Mouse (Mus musculus) limb, embryonic 15.5 days (tissue): ENCODE data around the gene Aftph. TPM values are rescaled to one million over a fixed set of nuclear protein-coding genes. Genes with fewer than 3 reads are reported as not detected.
A peak's percentile ranks its signal among the peaks of the same experiment; 100 is the strongest.
"Not testable (repeated sequence)": the region's sequence is repeated elsewhere in the genome, so short reads cannot be mapped to it uniquely, and the experiment has no call there.

Experiments
- ATAC-seq: fragments of 200-750 bp; cut with Nextera tagmentation; 2 replicates; pipeline ENCODE4 v1.8.0; 2017; ENCODE audit warnings: low read depth, moderate TSS enrichment; ENCODE audit not compliant: insufficient number of reproducible peaks, low FRiP score, low TSS enrichment
- H3K27ac ChIP-seq: fragments of 300-500 bp; sonication (generic); 2 replicates; pipeline ENCODE4 v1.5.1; 2015; ENCODE audit warnings: moderate library complexity, mild to moderate bottlenecking, inconsistent platforms
- H3K27me3 ChIP-seq: fragments of 300-500 bp; sonication (generic); 2 replicates; pipeline ENCODE4 v1.6.1; 2015; ENCODE audit warnings: inconsistent platforms
- H3K36me3 ChIP-seq: fragments of 300-500 bp; sonication (generic); 2 replicates; pipeline ENCODE4 v1.6.1; 2015; ENCODE audit warnings: inconsistent platforms
- H3K4me1 ChIP-seq: fragments of 300-500 bp; sonication (generic); 2 replicates; pipeline ENCODE4 v1.6.1; 2015; ENCODE audit warnings: inconsistent platforms
- H3K4me2 ChIP-seq: fragments of 300-500 bp; sonication (generic); 2 replicates; pipeline ENCODE4 v1.6.1; 2015; ENCODE audit warnings: mild to moderate bottlenecking, inconsistent platforms
- H3K4me3 ChIP-seq: fragments of 300-500 bp; sonication (generic); 2 replicates; pipeline ENCODE4 v1.5.1; 2015; ENCODE audit warnings: mild to moderate bottlenecking, inconsistent platforms
- H3K9ac ChIP-seq: fragments of 300-500 bp; sonication (generic); 2 replicates; pipeline ENCODE4 v1.6.1; 2015; ENCODE audit warnings: inconsistent platforms
- H3K9me3 ChIP-seq: fragments of 300-500 bp; sonication (generic); 2 replicates; pipeline ENCODE4 v1.6.1; 2016; ENCODE audit warnings: inconsistent platforms
- WGBS: fragments of 180-500 bp; shearing (Covaris S2); methylation state at CpG from one replicate; pipeline ENCODE4 v1.1.7; 2015; 5-methylcytosine and 5-hydroxymethylcytosine counted together
- polyA plus RNA-seq: library from polyadenylated mRNA; unstranded; fragments of >200 nt; fragmentation: Nextera tagmentation; extraction: Ambion mirVana; gene quantifications from 2 replicates; pipeline ENCODE4 v1.2.1, GENCODE M21; 2015

The Aftph gene
- polyA plus RNA-seq, 1 experiment from 2014 or later = 22.6 TPM

DNA sequence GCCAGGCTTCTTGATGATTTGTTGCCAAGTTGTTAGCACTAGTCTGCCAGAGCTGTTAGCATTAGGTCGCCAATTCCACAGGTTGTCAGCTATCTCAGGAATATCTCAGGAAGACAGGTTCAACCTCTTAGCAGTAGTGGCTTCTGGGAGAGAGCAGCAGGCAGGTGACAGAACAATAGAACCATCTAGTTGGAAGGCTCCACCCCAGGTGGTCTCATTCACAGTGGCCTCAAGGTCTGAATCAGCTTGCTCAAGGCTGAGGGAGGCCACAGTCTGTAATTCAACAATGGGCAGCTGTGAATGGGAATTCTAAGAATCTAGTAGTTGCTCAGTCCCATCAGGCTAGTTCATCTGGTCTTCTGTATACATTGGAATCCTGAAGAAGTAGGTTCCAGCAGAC lies 31.3 kb upstream of the Aftph start:
- Histone ChIP-seq H3K27me3 (no peaks in the 10 kb centered on the region), H3K4me3 (no peak overlapping the region), H3K36me3 (no peaks in the 10 kb centered on the region), H3K4me2 (no peak overlapping the region), H3K27ac (no peak overlapping the region), H3K9ac (no peak overlapping the region), H3K4me1 (no peaks in the 10 kb centered on the region; the same call in 1 of the 2 replicates), H3K9me3 (no peaks in the 10 kb centered on the region)
- 52% methylated on average over 1 of the region's 1 CpGs for WGBS
- ATAC-seq = no peak

GRCm38 (mm10) chr11:20771827-20772226 lies 30.4 kb upstream of the Aftph start:
- H3K4me2 ChIP-seq, H3K4me3 ChIP-seq, H3K36me3 ChIP-seq, H3K9me3 ChIP-seq, H3K9ac ChIP-seq, H3K27ac ChIP-seq, H3K4me1 ChIP-seq, ATAC-seq, H3K27me3 ChIP-seq: not testable (repeated sequence)
- WGBS = 36% methylated on average over 9 of the region's 9 CpGs

DNA sequence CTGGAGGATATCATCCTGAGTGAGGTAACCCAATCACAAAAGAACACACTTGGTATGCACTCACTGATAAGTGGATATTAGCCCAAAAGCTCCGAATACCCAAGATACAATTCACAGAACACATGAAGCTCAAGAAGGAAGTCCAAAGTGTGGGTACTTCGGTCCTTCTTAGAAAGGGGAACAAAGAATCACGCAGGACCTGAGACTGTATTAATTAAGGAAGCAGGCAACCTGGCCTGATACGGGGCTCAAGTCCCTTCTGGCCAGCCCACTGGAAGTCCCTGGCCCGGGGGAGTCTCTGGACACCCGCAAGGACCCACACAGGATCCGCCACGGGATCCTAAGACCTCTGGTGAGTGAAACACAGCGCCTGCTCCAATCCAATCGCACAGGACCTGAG lies 20.6 kb upstream of the Aftph start:
- not testable (repeated sequence) for H3K9ac ChIP-seq, H3K4me3 ChIP-seq, H3K4me1 ChIP-seq, ATAC-seq, H3K4me2 ChIP-seq, H3K36me3 ChIP-seq, H3K27me3 ChIP-seq, H3K27ac ChIP-seq, H3K9me3 ChIP-seq
- WGBS = 91% methylated on average over 10 of the region's 10 CpGs

DNA sequence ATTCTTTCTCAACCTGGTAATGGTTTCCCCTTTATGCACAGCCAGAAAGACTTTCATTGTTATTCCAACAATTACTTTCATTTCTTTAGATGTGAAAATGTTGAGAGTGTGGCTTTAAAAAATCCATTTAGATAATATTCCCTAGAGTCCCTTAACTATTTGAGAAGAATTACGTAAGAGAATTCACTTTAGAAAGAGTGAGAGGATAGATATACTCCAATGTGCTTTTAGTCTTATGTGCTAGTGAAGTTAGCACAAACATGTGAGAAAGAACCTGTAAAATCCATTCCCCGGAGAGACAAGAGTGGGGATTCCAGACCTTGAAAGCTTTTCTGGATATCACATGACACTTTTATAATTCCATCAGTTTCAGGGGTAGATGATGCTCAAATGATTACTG lies 9.2 kb upstream of the Aftph start:
- Histone ChIP-seq H3K27me3 (no peaks in the 10 kb centered on the region), H3K4me3 (no peak overlapping the region), H3K36me3 (no peaks in the 10 kb centered on the region), H3K4me2 (no peak overlapping the region), H3K9me3 (0 out of 2 replicates have a peak, but pooled peaks cover 6% of the 10 kb centered on the region), H3K4me1 (no peaks in the 10 kb centered on the region), H3K27ac (no peak overlapping the region), H3K9ac (no peak overlapping the region)
- no peak for ATAC-seq
- WGBS = 71% methylated on average over 2 of the region's 2 CpGs

- Histone ChIP-seq H3K27ac (no peak overlapping the region), H3K36me3 (no peaks in the 10 kb centered on the region), H3K4me3 (no peak overlapping the region), H3K9ac (no peak overlapping the region), H3K4me2 (no peak overlapping the region), H3K27me3 (no peaks in the 10 kb centered on the region), H3K4me1 (no peaks in the 10 kb centered on the region; the same call in 1 of the 2 replicates), H3K9me3 (no peaks in the 10 kb centered on the region)
- ATAC-seq = no peak
Measured at GRCm38 (mm10) chr11:20743353-20743752, 2.0 kb upstream of the Aftph start.

- Histone ChIP-seq H3K9me3 (no peaks in the 10 kb centered on the region), H3K36me3 (no peaks in the 10 kb centered on the region), H3K9ac (no peak overlapping the region; the same call in 1 of the 2 replicates), H3K4me2 (peak overlapping the region; percentile 86), H3K27me3 (no peaks in the 10 kb centered on the region), H3K4me3 (peak overlapping the region; percentile 99), H3K4me1 (no peaks in the 10 kb centered on the region; the same call in 1 of the 2 replicates), H3K27ac (peak overlapping the region; percentile 94)
- no peak for ATAC-seq
- WGBS = under 1% methylated on average over 9 of the region's 9 CpGs
Measured at GRCm38 (mm10) chr11:20742361-20742897, 1.0 kb upstream of the Aftph start.

- Histone ChIP-seq H3K9ac (peak overlapping the region; percentile 81), H3K4me1 (no peaks in the 10 kb centered on the region; the same call in 1 of the 2 replicates), H3K9me3 (no peaks in the 10 kb centered on the region), H3K27ac (peak overlapping the region; percentile 94), H3K27me3 (no peaks in the 10 kb centered on the region), H3K4me3 (peak overlapping the region; percentile 99), H3K36me3 (no peaks in the 10 kb centered on the region; the same call in 1 of the 2 replicates), H3K4me2 (peak overlapping the region; percentile 86)
- WGBS = under 1% methylated on average over 54 of the region's 56 CpGs
- peak; percentile 48; the same call in 1 of the 2 replicates for ATAC-seq
Measured at GRCm38 (mm10) chr11:20740481-20741200, 748 bp downstream of the Aftph start.

GRCm38 (mm10) chr11:20734066-20734465 lies 7.3 kb downstream of the Aftph start:
- 51% methylated on average over 3 of the region's 3 CpGs for WGBS
- Histone ChIP-seq H3K27ac (no peak overlapping the region), H3K4me3 (no peak overlapping the region), H3K4me1 (peaks cover 13% of the 10 kb centered on the region), H3K27me3 (no peaks in the 10 kb centered on the region), H3K9ac (no peak overlapping the region), H3K4me2 (no peak overlapping the region), H3K36me3 (no peaks in the 10 kb centered on the region; the same call in 1 of the 2 replicates), H3K9me3 (no peaks in the 10 kb centered on the region)
- ATAC-seq = no peak

DNA sequence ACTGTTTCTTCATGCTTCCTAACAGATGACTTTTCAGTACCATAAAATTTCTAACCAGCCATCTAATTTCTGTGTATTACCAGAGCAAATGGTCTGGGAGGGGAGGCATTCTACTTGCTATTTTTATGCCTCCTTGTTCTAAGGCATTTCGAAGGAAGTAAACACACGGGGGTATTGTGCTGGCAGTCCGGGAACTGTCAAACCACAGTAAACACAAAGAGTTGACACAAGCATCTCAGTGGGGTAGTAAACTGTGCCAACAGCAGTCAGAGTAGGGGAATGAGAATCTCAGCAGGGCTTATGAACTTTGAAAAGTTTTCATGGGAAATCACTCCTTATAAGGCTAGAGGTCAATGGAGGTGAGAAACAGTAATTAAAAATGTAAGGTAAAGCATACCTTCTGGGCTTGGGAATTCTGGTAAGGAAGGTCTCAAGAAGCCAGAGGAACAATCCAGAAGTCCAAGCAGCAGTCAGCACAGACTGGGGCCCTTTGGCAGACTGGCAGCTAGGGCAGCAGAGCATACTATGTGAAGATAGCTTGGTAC lies 7.8 kb downstream of the Aftph start:
- Histone ChIP-seq H3K4me2 (no peak overlapping the region), H3K27me3 (no peaks in the 10 kb centered on the region), H3K9me3 (no peaks in the 10 kb centered on the region), H3K36me3 (no peaks in the 10 kb centered on the region; the same call in 1 of the 2 replicates), H3K4me1 (peaks cover 13% of the 10 kb centered on the region), H3K9ac (no peak overlapping the region), H3K4me3 (no peak overlapping the region), H3K27ac (no peak overlapping the region)
- WGBS = 41% methylated on average over 3 of the region's 3 CpGs
- no peak for ATAC-seq

DNA sequence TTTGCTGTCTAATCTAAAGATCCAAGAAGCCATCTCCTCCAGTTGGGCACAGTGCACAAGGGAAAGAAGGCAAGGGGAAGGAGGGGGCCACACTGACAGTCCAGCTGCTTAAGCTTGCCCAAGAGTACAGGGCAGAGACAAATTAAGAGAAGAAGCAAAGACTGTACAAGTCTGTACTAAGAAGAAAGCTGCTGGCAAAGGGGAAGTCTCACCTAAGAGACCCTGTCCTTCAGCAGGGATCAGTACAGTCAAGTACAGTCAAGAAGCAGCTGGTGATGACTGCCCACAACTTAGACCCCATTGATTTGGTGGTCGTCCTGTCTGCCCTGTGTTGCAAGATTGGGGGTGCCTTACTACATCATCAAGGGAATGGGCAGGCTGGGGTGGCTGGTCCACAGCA lies 12.0 kb downstream of the Aftph start:
- no peak for ATAC-seq
- Histone ChIP-seq H3K4me1 (peaks cover 10% of the 10 kb centered on the region), H3K9ac (no peak overlapping the region), H3K27ac (no peak overlapping the region), H3K27me3 (no peaks in the 10 kb centered on the region), H3K4me3 (no peak overlapping the region), H3K36me3 (peaks cover 10% of the 10 kb centered on the region), H3K4me2 (no peak overlapping the region), H3K9me3 (no peaks in the 10 kb centered on the region)
- WGBS = 95% methylated on average over 1 of the region's 1 CpGs

GRCm38 (mm10) chr11:20728044-20728443 lies 13.3 kb downstream of the Aftph start:
- Histone ChIP-seq H3K4me1 (no peaks in the 10 kb centered on the region), H3K36me3 (peaks cover 10% of the 10 kb centered on the region), H3K9me3 (no peaks in the 10 kb centered on the region), H3K27me3 (no peaks in the 10 kb centered on the region), H3K9ac (no peak overlapping the region), H3K4me3 (no peak overlapping the region), H3K27ac (no peak overlapping the region), H3K4me2 (no peak overlapping the region)
- WGBS = 76% methylated on average over 2 of the region's 2 CpGs
- no peak for ATAC-seq

DNA sequence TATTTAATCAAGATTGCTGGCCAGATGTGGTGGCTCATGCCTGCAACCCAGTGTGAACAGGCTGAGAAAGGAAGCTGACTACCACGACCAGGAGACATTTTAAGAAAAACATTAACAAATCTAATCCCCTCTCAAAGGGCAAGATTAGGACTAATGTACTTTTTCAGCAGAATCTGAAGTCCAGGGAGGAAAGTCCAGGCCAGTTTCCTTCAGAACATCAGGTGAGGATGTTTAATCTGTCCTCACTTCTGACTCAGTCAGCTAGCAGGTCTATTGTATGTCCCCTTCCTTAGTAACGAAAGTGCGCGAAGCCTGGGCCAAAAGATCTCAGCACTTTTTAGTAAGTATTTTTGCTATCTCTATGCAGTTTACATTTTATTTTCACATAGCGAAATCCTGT lies 17.8 kb downstream of the Aftph start:
- Histone ChIP-seq H3K4me2 (no peak overlapping the region), H3K27ac (no peak overlapping the region), H3K36me3 (peaks cover 10% of the 10 kb centered on the region), H3K27me3 (no peaks in the 10 kb centered on the region), H3K9ac (no peak overlapping the region), H3K4me1 (no peaks in the 10 kb centered on the region), H3K9me3 (no peaks in the 10 kb centered on the region), H3K4me3 (no peak overlapping the region)
- no peak for ATAC-seq
- WGBS = 88% methylated on average over 5 of the region's 5 CpGs
